16 mouse cellular contexts compared by ENCODE assay signal in genomic region chr5:141239401-141239800, GRCm38 (mm10). TPM values are rescaled to one million over a fixed set of nuclear protein-coding genes. Genes with fewer than 3 reads are reported as not detected.
DNase-seq lines count a peak whose midpoint lies in the region.
"Had no signal": no experiment of that assay in that cellular context is flagged by ENCODE, and none has a peak within 500 bp of the region (broad histone marks: within the 10 kb centered on the region; RNA-seq: fewer than 3 reads in every experiment).

No protein-coding gene starts in this region.

- no peaks in the 10 kb centered on the region for H3K36me3 ChIP-seq in limb, embryonic 10.5 days
- H3K36me3 ChIP-seq: G1E; hindbrain, embryonic 15.5 days had no signal

- 0 out of 2 replicates have a peak overlapping the region, but pooled peaks have one; percentile 78 for H3K4me3 ChIP-seq in limb, embryonic 10.5 days
- H3K4me3 ChIP-seq: hindbrain, embryonic 15.5 days had no signal

- 7% methylated on average over 5 of the region's 5 CpGs for WGBS in limb, embryonic 10.5 days

- H3K27me3 ChIP-seq in limb, embryonic 10.5 days (ENCODE audit: low read depth, poor library complexity, severe bottlenecking), result peaks cover 26% of the 10 kb centered on the region

- H3K27ac ChIP-seq in limb, embryonic 10.5 days, result peak overlapping the region; percentile 50; the same call in 1 of the 2 replicates
- H3K27ac ChIP-seq: hindbrain, embryonic 15.5 days; liver, embryonic 14.5 days had no signal

- intact Hi-C loops in gastrocnemius, postnatal 14 days (cut with DNase I; ENCODE audit: low total_unique reads), result no loop called here

- H3K9me3 ChIP-seq in limb, embryonic 10.5 days (replicated peaks), result no peaks in the 10 kb centered on the region
- H3K9me3 ChIP-seq: hindbrain, embryonic 15.5 days had no signal

- DNase-seq in heart, adult 11 months, result peak; percentile 91
- DNase-seq in heart, postnatal 4 days, result no peak
- DNase-seq in adrenal gland, postnatal 14 days, result peak; percentile 31
- DNase-seq in gastrocnemius, postnatal 14 days, result peak; percentile 36
- no peak for DNase-seq in limb, embryonic 10.5 days (ENCODE audit: low spot score)
- no peak for DNase-seq in ovary, postnatal 10 days (ENCODE audit: low spot score)
- DNase-seq in cerebellum, postnatal 14 days, result no peak
- DNase-seq: kidney, adult 2 months; left cerebral cortex, postnatal 4 days; lung, postnatal 14 days; right cerebral cortex, postnatal 14 days had no signal

- H3K4me1 ChIP-seq in limb, embryonic 10.5 days, result peaks cover 55% of the 10 kb centered on the region

RNA-seq across cellular contexts. Expression of gene Sdk1, which starts 1.9 kb away (rescaled TPM):
- total RNA-seq in heart, postnatal 4 days (2021), result 10 to 100 TPM; 14.1 to 16.1 TPM
- 10.0 and 12.5 TPM in 2 replicates for total RNA-seq in adrenal gland, postnatal 14 days (2021)
- 1 to 10 TPM; 2.7 to 3.8 TPM for total RNA-seq in gastrocnemius, postnatal 14 days (2021)
- polyA plus RNA-seq in limb, embryonic 10.5 days (2016; fragmentation: Nextera tagmentation; extraction: Ambion mirVana), result 0.48 and 0.76 TPM in 2 replicates
- total RNA-seq: granulocyte monocyte progenitor cell, adult 5-6 weeks; monocyte, adult 5-6 weeks had no signal
- polyA plus RNA-seq: G1E had no signal

Comparison
In these comparisons a context has a peak if more than half of its experiments do, and no peak if none do; other contexts are left out.
1. DNase-seq: peak in heart, adult 11 months (single experiment), adrenal gland, postnatal 14 days (single experiment) and gastrocnemius, postnatal 14 days (single experiment); none in heart, postnatal 4 days (single experiment), limb, embryonic 10.5 days (single experiment), ovary, postnatal 10 days (single experiment) and cerebellum, postnatal 14 days (0 of 2).